Mouse (Mus musculus) subcutaneous adipose tissue, adult 2 months (tissue): ENCODE results near the gene Atp6v1e1. TPM values are rescaled to one million over a fixed set of nuclear protein-coding genes. Genes with fewer than 3 reads are reported as not detected.

Source experiments
- polyA plus RNA-seq: library from polyadenylated mRNA; depleted of rRNA; stranded (reverse); fragments of >200 nt; gene quantifications from 2 replicates; pipeline ENCODE4 v1.2.3, GENCODE M21; 2012; ENCODE audit warnings: low replicate concordance; rRNA removed

Atp6v1e1 gene
- polyA plus RNA-seq, result 130 and 297 TPM in 2 replicates

DNA sequence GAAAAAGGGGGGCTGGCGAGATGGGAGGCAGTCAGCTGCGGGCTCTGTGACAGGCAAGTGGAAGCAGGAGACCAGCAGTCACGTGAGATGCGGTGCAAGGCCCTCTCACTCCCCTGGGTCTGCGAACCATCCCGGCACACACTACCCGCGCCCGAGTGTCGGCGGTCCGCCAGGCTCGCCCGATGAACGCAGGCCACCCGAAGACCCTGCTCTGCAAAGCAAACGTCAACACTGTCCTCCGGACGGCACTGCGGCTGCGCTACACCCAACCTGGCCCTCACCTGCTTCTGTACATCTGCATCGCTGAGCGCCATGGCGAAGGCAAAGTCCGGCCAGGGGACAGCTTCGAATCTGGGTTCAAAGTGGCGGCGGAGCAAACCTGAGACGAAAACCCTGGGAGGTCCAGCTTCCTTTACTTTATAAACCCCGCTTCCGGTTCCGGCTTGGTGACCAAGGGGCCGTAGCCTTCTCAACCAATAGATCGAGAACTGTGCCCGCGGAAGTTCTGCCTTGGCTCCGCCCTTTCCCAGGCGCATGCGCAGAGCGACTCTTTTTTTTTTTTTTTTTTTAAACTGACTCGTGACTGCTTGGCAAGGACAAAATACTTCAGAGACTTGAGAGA is at the start of gene Atp6v1e1:
Gene Atp6v1e1 (minus strand): TSS at position 487 of the 622 bp plus-strand sequence.

DNA sequence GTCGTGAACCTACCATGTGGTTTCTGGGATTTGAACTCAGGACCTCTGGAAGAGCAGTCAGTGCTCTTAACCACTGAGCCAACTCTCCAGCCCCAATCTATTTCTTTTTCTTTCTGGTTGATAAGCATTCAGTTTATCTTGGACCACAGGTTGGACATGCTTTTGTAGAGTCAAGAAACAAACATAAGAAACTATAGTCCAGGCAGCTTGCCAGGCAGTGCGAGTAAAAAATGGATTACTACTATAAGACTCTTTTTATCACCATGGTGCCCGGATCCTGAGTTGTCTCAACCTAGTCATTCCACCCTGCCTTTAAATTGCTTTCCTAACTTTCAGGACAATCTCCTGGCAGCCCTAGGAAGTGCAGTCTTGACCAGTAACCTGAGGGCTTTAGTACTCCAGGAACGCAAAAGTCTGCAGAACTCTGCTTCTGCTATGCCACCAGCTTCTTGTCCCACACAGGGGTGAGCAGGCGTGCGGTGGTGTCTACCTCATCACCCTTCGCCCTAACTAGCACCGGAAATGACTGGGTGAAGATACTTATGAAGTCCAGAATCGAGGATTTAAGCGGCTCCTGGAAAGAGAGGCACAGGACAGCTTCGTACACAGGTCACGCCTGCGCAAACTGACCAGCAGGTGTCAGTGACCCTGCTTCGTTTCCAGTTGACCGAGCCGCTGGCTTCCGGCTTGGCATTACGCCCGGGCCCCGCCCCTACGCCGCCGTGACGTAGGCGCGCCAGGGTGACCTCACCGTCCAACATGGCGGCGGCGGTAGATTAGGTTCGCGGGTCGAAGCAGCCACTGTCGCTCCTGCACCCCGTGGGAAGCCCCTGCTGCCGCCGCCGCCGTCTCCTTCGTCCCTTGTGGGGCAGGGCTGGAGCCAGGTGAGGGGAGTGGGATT is 13.1 kb upstream of the Atp6v1e1 start, which contains the start of gene Bcl2l13:
Gene Bcl2l13 (plus strand): TSS at position 739 of the 901 bp plus-strand sequence.

GRCm38 (mm10) chr6:120773149-120773628 is 49.4 kb downstream of the Atp6v1e1 start, which contains the start of gene Slc25a18:
Gene Slc25a18, plus strand, starts transcription at chr6:120773578.

Other genes starting within 250 kb of the Atp6v1e1 start
- 3.1 and 6.6 TPM in 2 replicates for gene Cecr2, start 156.4 kb downstream of the Atp6v1e1 start, polyA plus RNA-seq
- 0.13 and 0.21 TPM in 2 replicates for gene Slc25a18, start 49.2 kb downstream of the Atp6v1e1 start, polyA plus RNA-seq
- 31.4 and 47.1 TPM in 2 replicates for gene Bcl2l13, start 13.4 kb upstream of the Atp6v1e1 start, polyA plus RNA-seq
- 12.5 and 12.9 TPM in 2 replicates for gene Bid, start 94.1 kb upstream of the Atp6v1e1 start, polyA plus RNA-seq